Mouse (Mus musculus) heart, postnatal 0 days (tissue): Measurements from ENCODE around the gene Maats1.

ENCODE experiments used
- CTCF ChIP-seq: IDR thresholded peaks from 2 replicates; pipeline ENCODE4 v1.5.1; 2016; ENCODE audit warnings: antibody characterized with exemption, control low read depth, low read depth
- EP300 ChIP-seq: IDR thresholded peaks from 2 replicates; pipeline ENCODE4 v1.6.1; 2016; ENCODE audit warnings: antibody characterized with exemption, low read depth

DNA sequence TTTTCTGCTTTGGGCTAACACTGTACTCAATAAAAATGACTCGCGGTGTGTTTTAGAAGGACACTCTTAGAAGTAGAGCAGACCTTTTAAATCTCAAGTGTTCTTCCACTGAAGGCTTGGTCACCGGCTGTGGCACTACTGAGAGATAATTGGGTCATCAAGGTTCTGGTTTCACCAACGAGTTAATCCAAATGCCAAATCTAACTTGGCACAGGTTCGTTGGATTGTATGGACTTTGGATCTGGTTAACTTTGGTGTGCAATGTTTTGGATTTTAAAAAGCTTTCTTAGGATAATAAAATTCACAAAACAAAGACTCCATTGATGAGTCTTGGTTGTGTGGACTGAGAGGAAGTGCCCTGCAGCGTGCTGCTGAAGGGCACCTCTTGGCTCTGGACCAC lies 43.5 kb downstream of the Maats1 start:
- TF ChIP-seq CTCF = no peak
- no peak for TF ChIP-seq EP300
